Mouse (Mus musculus) midbrain, embryonic 10.5 days (tissue): ENCODE results near the gene Kcp. TPM values are rescaled to one million over a fixed set of nuclear protein-coding genes. Genes with fewer than 3 reads are reported as not detected.

Experiments used
- DNase-seq: peaks from one replicate; pipeline ENCODE4 v3.0.0-alpha.2; 2017; ENCODE audit warnings: low spot score
- H3K27ac ChIP-seq: fragments of 300-500 bp; sonication (generic); replicated peaks from 2 replicates; pipeline ENCODE4 v1.5.1; 2016; ENCODE audit warnings: mild to moderate bottlenecking
- H3K27me3 ChIP-seq: fragments of 300-500 bp; sonication (generic); 2 replicates; pipeline ENCODE4 v1.6.1; 2016; ENCODE audit warnings: low read depth, mild to moderate bottlenecking; ENCODE audit not compliant: poor library complexity, severe bottlenecking
- H3K36me3 ChIP-seq: fragments of 300-500 bp; sonication (generic); 2 replicates; pipeline ENCODE4 v1.6.1; 2016; ENCODE audit warnings: mild to moderate bottlenecking, moderate library complexity
- H3K4me1 ChIP-seq: fragments of 300-500 bp; sonication (generic); 2 replicates; pipeline ENCODE4 v1.6.1; 2016
- H3K4me3 ChIP-seq: fragments of 300-500 bp; sonication (generic); 2 replicates; pipeline ENCODE4 v1.5.1; 2016; ENCODE audit warnings: mild to moderate bottlenecking, moderate library complexity
- H3K9me3 ChIP-seq: fragments of 300-500 bp; sonication (generic); replicated peaks from 2 replicates; pipeline ENCODE4 v1.6.1; 2016; ENCODE audit warnings: mild to moderate bottlenecking
- WGBS: fragments of 180-500 bp; shearing (Covaris S2); methylation state at CpG from one replicate; pipeline ENCODE4 v1.1.7; 2016; 5-methylcytosine and 5-hydroxymethylcytosine counted together
- polyA plus RNA-seq: library from polyadenylated mRNA; unstranded; fragments of >200 nt; fragmentation: Nextera tagmentation; extraction: Ambion mirVana; gene quantifications from 2 replicates; pipeline ENCODE4 v1.2.1, GENCODE M21; 2016

Kcp gene
- polyA plus RNA-seq, result 11.4 and 13.7 TPM in 2 replicates

- peak within 1 kb of the TSS; percentile 58 for H3K4me3 ChIP-seq
- DNase-seq, result peak; percentile 56
- H3K27me3 ChIP-seq, result peaks cover 82% of the 10 kb centered on the region
- H3K36me3 ChIP-seq, result no peaks in the 10 kb centered on the region
- peaks cover 35% of the 10 kb centered on the region for H3K4me1 ChIP-seq
- WGBS, result under 1% methylated on average over 47 of the region's 47 CpGs
- H3K27ac ChIP-seq, result peak within 1 kb of the TSS; percentile 78
- no peaks in the 10 kb centered on the region for H3K9me3 ChIP-seq
These were observed at the start of gene Kcp for GRCm38 (mm10) chr6:29507447-29508309. Gene Kcp (minus strand): TSS chr6:29507952.

- Histone ChIP-seq H3K27me3 (no peaks in the 10 kb centered on the region), H3K9me3 (no peaks in the 10 kb centered on the region), H3K36me3 (peaks cover 99% of the 10 kb centered on the region), H3K4me1 (no peaks in the 10 kb centered on the region), H3K27ac (no peak overlapping the region), H3K4me3 (no peak overlapping the region)
- DNase-seq, result no peak
- WGBS, result 97% methylated on average over 2 of the region's 2 CpGs
These were observed 49.4 kb upstream of the Kcp start for GRCm38 (mm10) chr6:29557112-29557511.

GRCm38 (mm10) chr6:29552526-29552925 lies 44.8 kb upstream of the Kcp start:
- Histone ChIP-seq H3K27me3 (no peaks in the 10 kb centered on the region), H3K36me3 (peaks cover 99% of the 10 kb centered on the region), H3K27ac (no peak overlapping the region), H3K4me3 (no peak overlapping the region), H3K9me3 (no peaks in the 10 kb centered on the region), H3K4me1 (no peaks in the 10 kb centered on the region)
- WGBS, result 93% methylated on average over 2 of the region's 2 CpGs
- DNase-seq, result no peak

- H3K27me3 ChIP-seq, result no peaks in the 10 kb centered on the region
- H3K36me3 ChIP-seq, result peaks cover 99% of the 10 kb centered on the region
- 100% methylated on average over 1 of the region's 1 CpGs for WGBS
- peaks cover 4% of the 10 kb centered on the region; the same call in 1 of the 2 replicates for H3K9me3 ChIP-seq
- H3K27ac ChIP-seq, result no peak overlapping the region
- H3K4me3 ChIP-seq, result no peak overlapping the region
- H3K4me1 ChIP-seq, result no peaks in the 10 kb centered on the region
- DNase-seq, result no peak
These were observed 40.3 kb upstream of the Kcp start for GRCm38 (mm10) chr6:29548086-29548485.

GRCm38 (mm10) chr6:29547582-29547981 lies 39.8 kb upstream of the Kcp start:
- Histone ChIP-seq H3K27ac (no peak overlapping the region), H3K4me3 (no peak overlapping the region), H3K27me3 (no peaks in the 10 kb centered on the region), H3K9me3 (peaks cover 4% of the 10 kb centered on the region; the same call in 1 of the 2 replicates), H3K4me1 (no peaks in the 10 kb centered on the region), H3K36me3 (peaks cover 99% of the 10 kb centered on the region)
- DNase-seq, result no peak

- H3K27ac ChIP-seq, result no peak overlapping the region
- H3K4me1 ChIP-seq, result no peaks in the 10 kb centered on the region
- no peaks in the 10 kb centered on the region for H3K27me3 ChIP-seq
- H3K4me3 ChIP-seq, result no peak overlapping the region
- DNase-seq, result no peak
- peaks cover 97% of the 10 kb centered on the region for H3K36me3 ChIP-seq
- H3K9me3 ChIP-seq, result peaks cover 4% of the 10 kb centered on the region; the same call in 1 of the 2 replicates
- WGBS, result 96% methylated on average over 2 of the region's 2 CpGs
These were observed 37.9 kb upstream of the Kcp start for GRCm38 (mm10) chr6:29545611-29546010.

- Histone ChIP-seq H3K9me3 (peaks cover 4% of the 10 kb centered on the region; the same call in 1 of the 2 replicates), H3K4me1 (no peaks in the 10 kb centered on the region), H3K27ac (no peak overlapping the region), H3K36me3 (peaks cover 75% of the 10 kb centered on the region), H3K4me3 (no peak overlapping the region), H3K27me3 (no peaks in the 10 kb centered on the region)
- WGBS, result 90% methylated on average over 1 of the region's 1 CpGs
- no peak for DNase-seq
These were observed 33.2 kb upstream of the Kcp start for GRCm38 (mm10) chr6:29540956-29541355.

GRCm38 (mm10) chr6:29540223-29540622 lies 32.5 kb upstream of the Kcp start:
- no peak overlapping the region for H3K27ac ChIP-seq
- H3K9me3 ChIP-seq, result peaks cover 3% of the 10 kb centered on the region; the same call in 1 of the 2 replicates
- peaks cover 68% of the 10 kb centered on the region for H3K36me3 ChIP-seq
- WGBS, result 95% methylated on average over 6 of the region's 6 CpGs
- no peaks in the 10 kb centered on the region for H3K4me1 ChIP-seq
- no peak for DNase-seq
- H3K27me3 ChIP-seq, result no peaks in the 10 kb centered on the region
- H3K4me3 ChIP-seq, result no peak overlapping the region

GRCm38 (mm10) chr6:29539502-29539901 lies 31.8 kb upstream of the Kcp start:
- no peaks in the 10 kb centered on the region for H3K9me3 ChIP-seq
- no peaks in the 10 kb centered on the region for H3K27me3 ChIP-seq
- H3K4me3 ChIP-seq, result no peak overlapping the region
- WGBS, result 94% methylated on average over 8 of the region's 8 CpGs
- peaks cover 61% of the 10 kb centered on the region for H3K36me3 ChIP-seq
- no peak overlapping the region for H3K27ac ChIP-seq
- DNase-seq, result no peak
- H3K4me1 ChIP-seq, result no peaks in the 10 kb centered on the region

GRCm38 (mm10) chr6:29537221-29537620 lies 29.5 kb upstream of the Kcp start:
- H3K36me3 ChIP-seq, result peaks cover 38% of the 10 kb centered on the region
- H3K27ac ChIP-seq, result no peak overlapping the region
- no peak for DNase-seq
- no peaks in the 10 kb centered on the region for H3K9me3 ChIP-seq
- H3K27me3 ChIP-seq, result no peaks in the 10 kb centered on the region
- H3K4me3 ChIP-seq, result no peak overlapping the region
- WGBS, result 83% methylated on average over 3 of the region's 3 CpGs
- no peaks in the 10 kb centered on the region for H3K4me1 ChIP-seq

GRCm38 (mm10) chr6:29536651-29537193 lies 29.0 kb upstream of the Kcp start:
- no peak overlapping the region for H3K27ac ChIP-seq
- H3K9me3 ChIP-seq, result no peaks in the 10 kb centered on the region
- WGBS, result 82% methylated on average over 4 of the region's 4 CpGs
- peaks cover 33% of the 10 kb centered on the region for H3K36me3 ChIP-seq
- H3K27me3 ChIP-seq, result no peaks in the 10 kb centered on the region
- no peaks in the 10 kb centered on the region for H3K4me1 ChIP-seq
- H3K4me3 ChIP-seq, result no peak overlapping the region
- no peak for DNase-seq

- no peak overlapping the region for H3K4me3 ChIP-seq
- H3K9me3 ChIP-seq, result no peaks in the 10 kb centered on the region
- 75% methylated on average over 6 of the region's 6 CpGs for WGBS
- peaks cover 22% of the 10 kb centered on the region for H3K36me3 ChIP-seq
- DNase-seq, result no peak
- no peak overlapping the region for H3K27ac ChIP-seq
- peaks cover 12% of the 10 kb centered on the region for H3K27me3 ChIP-seq
- H3K4me1 ChIP-seq, result no peaks in the 10 kb centered on the region
These were observed 27.6 kb upstream of the Kcp start for GRCm38 (mm10) chr6:29535316-29535715.

- no peak for DNase-seq
- H3K36me3 ChIP-seq, result no peaks in the 10 kb centered on the region
- 67% methylated on average over 4 of the region's 4 CpGs for WGBS
- H3K27ac ChIP-seq, result no peak overlapping the region
- no peaks in the 10 kb centered on the region for H3K9me3 ChIP-seq
- peaks cover 31% of the 10 kb centered on the region for H3K4me1 ChIP-seq
- peaks cover 65% of the 10 kb centered on the region for H3K27me3 ChIP-seq
- no peak overlapping the region for H3K4me3 ChIP-seq
These were observed 22.3 kb upstream of the Kcp start for GRCm38 (mm10) chr6:29530050-29530449.
